Mouse (Mus musculus) left cerebral cortex, postnatal 10 days (tissue): ENCODE measurements around the gene Gm20683. TPM values are rescaled to one million over a fixed set of nuclear protein-coding genes. Genes with fewer than 3 reads are reported as not detected.
"Not testable (repeated sequence)": the region's sequence is repeated elsewhere in the genome, so short reads cannot be mapped to it uniquely, and the experiment has no call there.

Source experiments
- DNase-seq, 2 experiments: peaks; one replicate each; pipeline ENCODE4 v3.0.0; 2021 to 2022; ENCODE audit warnings: low spot score in 2 of 2, mixed read lengths in 1 of 2; ENCODE audit errors: extremely low spot score in 1 of 2
- intact Hi-C: fragments of 180-260 bp; cut with DNase I; formaldehyde crosslinking; loops from one replicate; pipeline ENCODE4 v1.15.1; 2025
- total RNA-seq, 2 experiments: library from RNA; stranded (reverse); gene quantifications; 2 replicates each; pipeline ENCODE4 v1.2.3; 2021

The Gm20683 gene
- total RNA-seq, 2 experiments from 2014 or later: 28.7 to 29.9 TPM

GRCm38 (mm10) chr17:25813471-25813870 lies 28.1 kb downstream of the Gm20683 start:
- DNase-seq: peak in 1 of 2 experiments; percentile 88
- intact Hi-C loops: no loop called here

- intact Hi-C loops: no loop called here
- DNase-seq: no peak
Measured at GRCm38 (mm10) chr17:25810890-25811289, 30.7 kb downstream of the Gm20683 start.

GRCm38 (mm10) chr17:25809606-25810340 lies 31.8 kb downstream of the Gm20683 start:
- DNase-seq: peak in 1 of 2 experiments; percentile 63
- intact Hi-C loops: no loop called here

GRCm38 (mm10) chr17:25808789-25809605 lies 32.6 kb downstream of the Gm20683 start, which contains the start of gene Fbxl16:
Gene Fbxl16, plus strand, starts transcription at chr17:25809085.
- DNase-seq: peak; percentile 87 to 90
- intact Hi-C loops: no loop called here

GRCm38 (mm10) chr17:25808028-25808427 lies 33.5 kb downstream of the Gm20683 start:
- intact Hi-C loops: no loop called here
- DNase-seq: no peak

- DNase-seq, intact Hi-C loops: not testable (repeated sequence)
Measured at GRCm38 (mm10) chr17:25807452-25807851, 34.1 kb downstream of the Gm20683 start.

GRCm38 (mm10) chr17:25806507-25806906 lies 35.1 kb downstream of the Gm20683 start:
- intact Hi-C loops: no loop called here
- no peak for DNase-seq

GRCm38 (mm10) chr17:25802825-25803517 lies 38.6 kb downstream of the Gm20683 start:
- intact Hi-C loops: no loop called here
- DNase-seq: peak; percentile 87 to 88

GRCm38 (mm10) chr17:25801029-25801428 lies 40.5 kb downstream of the Gm20683 start:
- intact Hi-C loops: loop anchor here (2.0 kb wide), 1 partner anchor 28 kb away; the partner anchor contains the start of gene Narfl
- DNase-seq: peak; percentile 62 to 71

GRCm38 (mm10) chr17:25796951-25797369 lies 44.6 kb downstream of the Gm20683 start, which contains the start of gene Metrn:
Gene Metrn, minus strand, starts transcription at chr17:25797136.
- intact Hi-C loops: loop anchor here (5.0 kb wide), 1 partner anchor 320 kb away; no protein-coding TSS in a partner anchor
- DNase-seq: peak; percentile 76 to 93

GRCm38 (mm10) chr17:25796211-25796771 lies 45.3 kb downstream of the Gm20683 start:
- peak in 1 of 2 experiments; percentile 56 for DNase-seq
- intact Hi-C loops: loop anchor here (5.0 kb wide), 1 partner anchor 319 kb away; no protein-coding TSS in a partner anchor

GRCm38 (mm10) chr17:25795609-25796092 lies 45.9 kb downstream of the Gm20683 start, which contains the start of gene AC134908.4:
Gene AC134908.4, minus strand, starts transcription at chr17:25795659.
- peak in 1 of 2 experiments; percentile 66 for DNase-seq
- intact Hi-C loops: loop anchor here (5.0 kb wide), 1 partner anchor 318 kb away; no protein-coding TSS in a partner anchor

- intact Hi-C loops: loop anchor here (5.0 kb wide), 1 partner anchor 318 kb away; no protein-coding TSS in a partner anchor
- DNase-seq: no peak
Measured at GRCm38 (mm10) chr17:25794998-25795397, 46.6 kb downstream of the Gm20683 start.

GRCm38 (mm10) chr17:25794197-25794596 lies 47.4 kb downstream of the Gm20683 start:
- DNase-seq: peak in 1 of 2 experiments; percentile 64
- intact Hi-C loops: no loop called here

GRCm38 (mm10) chr17:25792615-25793014 lies 48.9 kb downstream of the Gm20683 start, which contains the start of gene Fam173a:
Gene Fam173a, minus strand, starts transcription at chr17:25792901.
- DNase-seq: peak; percentile 83 to 92
- intact Hi-C loops: no loop called here

GRCm38 (mm10) chr17:25791843-25792527 lies 49.6 kb downstream of the Gm20683 start:
- intact Hi-C loops: no loop called here
- peak; percentile 82 to 89 for DNase-seq

- DNase-seq: peak in 1 of 2 experiments; percentile 51
- intact Hi-C loops: no loop called here
Measured at GRCm38 (mm10) chr17:25791320-25791842, 50.2 kb downstream of the Gm20683 start.
